Mouse (Mus musculus): ENCODE measurements around the gene Sele.

Sele gene

GRCm38 (mm10) chr1:164072001-164072400, 24.0 kb downstream of the Sele start:
- DNase-seq (ENCODE audit: low spot score in 2 of 2): no peak

DNA sequence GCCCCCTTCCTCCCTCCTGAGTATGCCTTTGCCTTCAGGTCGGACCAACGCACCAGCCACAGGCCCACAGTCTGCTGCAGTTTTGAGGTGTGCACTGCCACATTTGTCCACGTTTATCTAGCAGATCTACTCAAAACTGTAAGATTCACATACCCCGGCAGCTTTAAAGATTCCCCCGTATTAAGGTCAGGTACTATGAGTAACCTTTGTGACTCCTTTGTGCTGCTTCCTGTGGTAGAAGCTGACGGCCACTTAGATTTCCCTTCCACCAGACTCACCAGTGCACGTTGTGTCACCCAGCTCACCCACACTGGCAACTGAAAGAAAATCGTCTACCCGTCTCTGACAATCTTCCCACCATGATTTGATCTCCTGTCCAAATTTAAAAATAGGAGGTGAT, 25.1 kb downstream of the Sele start:
- no peak for DNase-seq (ENCODE audit: low spot score in 2 of 2)

DNA sequence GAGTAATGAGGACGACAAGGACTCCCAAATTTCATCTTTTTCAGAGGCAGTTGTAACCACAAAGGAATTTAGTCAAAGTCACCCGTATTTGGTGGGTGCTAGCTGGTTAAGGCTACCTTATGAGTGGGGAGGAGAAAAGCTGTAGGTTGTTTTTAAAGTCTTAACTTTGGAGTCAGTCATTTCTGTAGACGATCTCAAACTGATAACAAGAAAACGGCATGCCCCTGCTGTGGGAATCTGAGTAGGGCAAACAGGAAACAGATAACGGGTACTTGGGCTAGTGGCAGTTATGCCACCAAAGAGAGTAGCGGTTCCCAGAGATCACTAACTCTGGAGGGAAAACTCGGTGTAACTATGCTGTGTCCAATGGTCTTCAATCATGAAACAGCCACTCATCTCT, 25.8 kb downstream of the Sele start:
- DNase-seq (ENCODE audit: low spot score in 2 of 2): no peak

DNA sequence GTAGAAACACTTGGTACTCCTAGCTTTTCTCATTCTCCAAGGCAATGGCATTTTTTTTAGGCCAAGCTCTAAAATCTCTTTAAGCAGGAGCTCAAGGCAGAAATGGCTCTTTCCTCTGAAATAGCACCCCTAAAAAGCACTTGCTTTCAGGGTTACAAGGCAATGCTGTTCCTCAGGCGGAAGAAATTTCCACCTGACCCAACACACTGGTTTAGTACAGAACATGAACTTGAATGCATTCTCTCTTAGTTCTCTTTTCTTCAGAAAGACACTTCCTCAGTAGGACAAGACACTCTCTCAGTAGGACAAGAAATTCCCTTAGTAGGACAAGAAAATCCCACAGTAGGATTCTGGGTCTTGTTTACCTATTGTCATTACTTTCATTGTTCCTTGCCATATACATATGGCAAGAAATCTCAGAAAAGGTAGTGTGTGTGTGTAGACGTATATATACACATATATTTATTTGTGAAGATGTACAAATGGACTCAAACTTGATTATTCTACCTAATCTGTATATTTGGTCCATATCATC, 26.6 kb downstream of the Sele start:
- DNase-seq (ENCODE audit: low spot score in 2 of 2): no peak

DNA sequence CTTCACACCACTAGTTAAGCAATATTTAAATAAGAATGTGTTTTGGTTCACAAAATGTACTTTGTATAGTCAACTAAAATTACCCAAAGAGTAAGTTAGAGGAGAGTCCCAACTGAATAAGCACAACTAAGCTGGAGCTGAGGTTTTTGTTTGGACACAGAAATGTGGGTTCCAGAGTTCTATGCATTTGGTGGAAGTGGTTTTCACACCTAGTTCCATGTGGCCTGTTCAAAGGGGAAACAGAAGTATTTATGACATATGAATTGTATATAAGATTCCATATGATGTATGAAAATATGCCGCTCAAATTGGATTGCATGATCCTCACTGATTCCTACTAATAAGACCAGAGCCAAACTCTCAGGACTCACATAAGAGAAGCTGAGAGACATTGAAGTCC, 27.4 kb downstream of the Sele start:
- no peak for DNase-seq (ENCODE audit: low spot score in 2 of 2)

DNA sequence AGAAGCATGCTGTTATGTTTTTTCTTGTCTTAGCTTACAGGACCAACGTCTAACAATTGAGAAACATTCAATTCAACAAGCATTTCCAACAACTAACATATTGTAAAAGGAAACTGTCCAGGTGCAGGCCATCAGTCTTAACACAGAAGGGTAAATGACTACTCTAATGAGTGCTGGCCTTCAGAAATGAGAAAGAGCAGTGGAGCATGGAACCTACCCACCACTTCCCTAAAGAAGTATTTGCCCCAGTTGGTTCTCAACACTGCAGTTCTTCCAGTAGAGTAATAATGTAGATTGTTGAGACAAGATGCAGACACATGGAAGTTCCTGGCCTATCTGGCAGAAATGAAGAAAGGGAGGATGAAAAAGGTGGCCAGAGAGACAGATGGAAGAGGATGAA, 28.4 kb downstream of the Sele start:
- DNase-seq (ENCODE audit: low spot score in 2 of 2): no peak

DNA sequence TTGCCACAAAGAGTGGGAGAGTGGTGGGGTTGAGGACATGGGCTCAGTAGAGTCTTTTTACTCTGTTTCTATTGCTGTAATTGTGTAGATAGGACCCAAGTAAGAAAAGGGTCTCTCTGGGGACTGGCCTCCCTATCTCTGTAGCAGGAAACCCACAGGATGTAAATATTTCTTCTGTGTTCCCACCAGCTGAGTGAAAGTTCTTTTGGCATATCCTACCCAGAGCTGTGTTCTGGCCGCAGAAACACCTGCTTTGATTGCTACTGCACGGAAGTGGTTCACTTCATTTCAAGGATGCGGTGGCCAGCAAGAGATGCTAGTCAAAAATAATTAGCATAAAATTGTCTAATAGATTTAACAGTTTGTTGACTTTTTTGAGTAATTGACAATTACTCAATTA, 29.0 kb downstream of the Sele start:
- no peak for DNase-seq (ENCODE audit: low spot score in 2 of 2)

- no peak for DNase-seq (ENCODE audit: low spot score in 2 of 2)
These were observed 30.3 kb downstream of the Sele start for GRCm38 (mm10) chr1:164078323-164078741.

- no peak for DNase-seq (ENCODE audit: low spot score in 2 of 2)
These were observed 31.1 kb downstream of the Sele start for GRCm38 (mm10) chr1:164079091-164079490.

DNA sequence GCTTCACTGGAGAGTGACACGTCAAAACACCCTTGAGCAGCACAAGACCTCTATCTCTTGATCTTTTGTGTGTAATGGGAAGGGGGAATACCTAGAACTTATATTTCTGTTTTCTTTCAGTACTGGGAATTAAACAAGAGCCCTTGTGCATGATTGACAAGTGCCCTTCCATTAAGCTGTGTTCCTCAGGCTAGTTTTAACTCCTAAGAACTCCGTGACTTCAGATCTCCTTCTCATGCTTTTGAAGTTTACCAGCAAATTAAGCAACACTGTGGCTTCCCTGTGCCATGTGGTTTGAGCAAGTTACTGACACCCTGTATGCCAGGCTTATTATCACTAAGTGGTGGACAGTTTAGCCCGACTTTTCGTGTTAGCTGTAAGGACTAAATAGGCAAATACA, 35.0 kb downstream of the Sele start:
- DNase-seq (ENCODE audit: low spot score in 2 of 2): no peak

DNA sequence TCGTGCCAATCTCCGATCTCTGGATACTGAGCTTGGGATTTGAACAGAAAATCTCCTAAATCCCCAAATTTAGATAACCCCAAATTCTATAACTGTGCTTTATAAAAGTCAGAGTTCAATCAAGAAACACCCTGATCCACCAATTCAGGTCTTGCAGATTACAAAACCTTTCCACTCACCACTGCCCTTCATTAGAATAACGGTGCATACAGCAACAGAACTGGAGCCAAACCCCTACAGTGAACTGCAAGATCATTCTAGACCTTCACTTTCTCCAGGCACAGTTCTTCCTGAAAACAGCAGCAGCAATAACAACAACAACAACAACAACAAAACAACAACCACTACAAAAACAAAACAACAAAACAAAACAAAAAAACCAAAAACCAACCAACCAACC, 38.8 kb downstream of the Sele start:
- DNase-seq (ENCODE audit: low spot score in 2 of 2): no peak

DNA sequence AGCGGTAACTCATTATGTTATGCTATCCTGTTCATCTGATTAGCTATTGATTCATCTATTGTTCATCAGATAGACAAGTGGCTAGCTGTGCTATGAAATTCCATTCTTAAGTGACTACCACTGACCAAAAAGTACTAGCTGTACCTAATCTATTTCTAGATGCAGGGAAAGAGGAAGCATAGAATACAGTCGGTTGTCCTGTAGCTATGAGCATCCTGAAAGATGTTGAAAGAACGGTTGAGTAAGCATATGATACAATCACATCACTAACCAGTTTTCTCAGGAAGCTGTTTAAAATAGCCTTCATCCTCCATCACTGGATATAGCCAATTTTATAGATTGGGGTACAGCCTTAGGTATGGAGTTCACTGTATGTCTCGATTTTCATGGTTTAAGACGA, 39.8 kb downstream of the Sele start:
- DNase-seq (ENCODE audit: low spot score in 2 of 2): no peak

DNA sequence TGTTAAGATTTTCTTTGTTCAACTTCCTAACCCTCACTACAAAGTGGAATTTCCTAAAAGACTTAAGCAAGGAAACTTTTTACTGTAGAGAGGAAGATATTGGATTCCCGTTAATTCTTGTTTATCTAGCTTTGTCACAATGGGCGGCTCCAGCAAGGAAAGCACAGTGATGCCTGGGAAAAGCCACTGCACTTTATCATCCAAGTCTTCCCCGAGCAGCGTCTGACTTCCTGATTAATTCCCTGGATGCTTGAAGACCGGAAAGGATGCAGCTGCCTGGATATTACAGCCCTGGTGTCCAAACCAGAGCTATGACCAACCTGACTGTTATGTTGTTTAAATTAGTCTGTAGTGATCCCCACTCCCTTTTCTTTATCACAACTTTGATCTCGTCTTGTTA, 48.7 kb downstream of the Sele start:
- no peak for DNase-seq (ENCODE audit: low spot score in 2 of 2)

GRCm38 (mm10) chr1:164097911-164098310, 49.9 kb downstream of the Sele start:
- DNase-seq (ENCODE audit: low spot score in 2 of 2): no peak

- DNase-seq (ENCODE audit: low spot score in 2 of 2): no peak
These were observed 50.3 kb downstream of the Sele start for GRCm38 (mm10) chr1:164098372-164098771.

All from left cerebral cortex, adult 9 months (tissue).